Mouse (Mus musculus): Measurements from ENCODE around the gene Cables2.

GRCm38 (mm10) chr2:180218241-180218640 is 55.1 kb downstream of the Cables2 start:
- no peak for TF ChIP-seq ZC3H11A (IDR thresholded peaks at IDR 0.05; ENCODE audit: borderline replicate concordance, low read depth, low read length)
- TF ChIP-seq CHD2 (IDR thresholded peaks at IDR 0.05; ENCODE audit: low read depth, low read length), result no peak
- TF ChIP-seq HCFC1 (IDR thresholded peaks at IDR 0.05; ENCODE audit: borderline replicate concordance, insufficient read depth, low read length), result no peak
- no peak for TF ChIP-seq ZNF384 (IDR thresholded peaks at IDR 0.05; ENCODE audit: low read depth, low read length)

Data from ES-E14 (cell line).